ENCODE assay signal across 20 mouse cellular contexts in genomic region chr3:87087146-87087545, GRCm38 (mm10).
A peak's percentile ranks its signal among the peaks of the same experiment; 100 is the strongest.
DNase-seq lines count a peak whose midpoint lies in the region; ATAC-seq and TF ChIP-seq lines count a peak whose summit lies in the region.
"Had no signal": no experiment of that assay in that cellular context is flagged by ENCODE, and none has a peak within 500 bp of the region (broad histone marks: within the 10 kb centered on the region; RNA-seq: fewer than 3 reads in every experiment).

No protein-coding gene starts in this region.

- H3K9me3 ChIP-seq in lung, embryonic 14.5 days (ENCODE audit: low read depth, low read length) = no peaks in the 10 kb centered on the region
- H3K9me3 ChIP-seq: forebrain, embryonic 12.5 days; lung, embryonic 15.5 days; midbrain, embryonic 10.5 days had no signal

- TF ChIP-seq CTCF in lung, embryonic 14.5 days (IDR thresholded peaks at IDR 0.05; ENCODE audit: low read depth) = no peak

- H3K36me3 ChIP-seq in lung, embryonic 14.5 days (ENCODE audit: insufficient read depth) = peaks cover 77% of the 10 kb centered on the region

- DNase-seq in heart, adult 18-20 months = peak; percentile 38 to 61
- DNase-seq in heart, postnatal 25 days (ENCODE audit: low spot score) = no peak
- peak; percentile 46 for DNase-seq in lung, embryonic 14.5 days
- DNase-seq in lung, adult 18-20 months = no peak
- peak; percentile 46 for DNase-seq in NIH3T3 (ENCODE audit: low read depth)
- peak; percentile 37 for DNase-seq in gastrocnemius, postnatal 10 days
- DNase-seq in thymus, postnatal 14 days = no peak
- no peak for DNase-seq in layer of hippocampus, adult 9-10 months (ENCODE audit: low spot score)
- DNase-seq: adrenal gland, adult 8-10 months; B cell, adult 2 months; cerebellum, adult 18-20 months; kidney, adult 18-20 months; liver; right cerebral cortex, postnatal 25 days; thymus, postnatal 4 days had no signal

- H3K9ac ChIP-seq in lung, embryonic 14.5 days = no peak overlapping the region
- H3K9ac ChIP-seq: forebrain, embryonic 12.5 days; hindbrain, embryonic 14.5 days; lung, embryonic 15.5 days had no signal

- no peaks in the 10 kb centered on the region for H3K4me1 ChIP-seq in lung, embryonic 14.5 days (ENCODE audit: insufficient read depth)
- H3K4me1 ChIP-seq: forebrain, embryonic 12.5 days; lung, embryonic 15.5 days; midbrain, embryonic 10.5 days had no signal

- H3K4me2 ChIP-seq in lung, embryonic 14.5 days = no peak overlapping the region
- H3K4me2 ChIP-seq: forebrain, embryonic 12.5 days; hindbrain, embryonic 14.5 days; lung, embryonic 15.5 days had no signal

- H3K4me3 ChIP-seq in lung, embryonic 14.5 days (ENCODE audit: low read depth, low read length) = no peak overlapping the region
- H3K4me3 ChIP-seq: forebrain, embryonic 12.5 days; lung, embryonic 15.5 days; midbrain, embryonic 10.5 days; myocyte had no signal

- H3K27ac ChIP-seq in lung, embryonic 14.5 days (ENCODE audit: low read depth) = no peak overlapping the region
- H3K27ac ChIP-seq: forebrain, embryonic 12.5 days; hindbrain, embryonic 14.5 days; lung, embryonic 15.5 days; midbrain, embryonic 10.5 days had no signal

- intact Hi-C loops in heart, postnatal 25 days (cut with DNase I) = loop anchor here (5.0 kb wide), 1 partner anchor 220 kb away; no protein-coding TSS in a partner anchor

- no peaks in the 10 kb centered on the region for H3K27me3 ChIP-seq in lung, embryonic 14.5 days (ENCODE audit: insufficient read depth, low read length)
- H3K27me3 ChIP-seq: forebrain, embryonic 12.5 days; lung, embryonic 15.5 days had no signal

- ATAC-seq in lung, embryonic 14.5 days (ENCODE audit: insufficient read depth) = no peak

- 63% methylated on average over 7 of the region's 7 CpGs for WGBS in lung, embryonic 14.5 days

Comparison
In these comparisons a context has a peak if more than half of its experiments do, and no peak if none do; other contexts are left out.
1. DNase-seq: peak in heart, adult 18-20 months (2 of 2), lung, embryonic 14.5 days (single experiment), NIH3T3 (single experiment) and gastrocnemius, postnatal 10 days (single experiment); none in heart, postnatal 25 days (single experiment), lung, adult 18-20 months (0 of 2), thymus, postnatal 14 days (single experiment) and layer of hippocampus, adult 9-10 months (single experiment).